Mouse (Mus musculus) myocyte (in vitro differentiated cells): ENCODE measurements at regions not wholly inside any gene's neighbourhood (a gene's known extent, or its start where the extent isn't known, plus 50 kb on each side); places are given as distances from the start of the nearest gene placed in this dataset.

Experiments used
- CEBPB ChIP-seq: IDR thresholded peaks from 2 replicates; pipeline ENCODE4 v1.6.1; 2011; ENCODE audit warnings: mild to moderate bottlenecking, moderate library complexity; ENCODE audit not compliant: poor library complexity, insufficient read depth, severe bottlenecking
- E2F4 ChIP-seq: IDR thresholded peaks from one replicate; pipeline ENCODE4 v1.6.1; 2011; ENCODE audit warnings: mild to moderate bottlenecking, control low read depth, moderate library complexity; ENCODE audit not compliant: insufficient read depth
- POLR2A ChIP-seq: IDR thresholded peaks from one replicate; pipeline ENCODE4 v1.6.1; 2011; ENCODE audit warnings: low read depth, mild to moderate bottlenecking, control low read depth, moderate library complexity; ENCODE audit not compliant: insufficient read length
- POLR2AphosphoS2 ChIP-seq: IDR thresholded peaks from one replicate; pipeline ENCODE4 v1.6.1; 2011; ENCODE audit warnings: low read depth, control low read depth; ENCODE audit not compliant: insufficient read length

- no peak for TF ChIP-seq POLR2A
- no peak for TF ChIP-seq CEBPB
- TF ChIP-seq E2F4, result no peak
- no peak for TF ChIP-seq POLR2AphosphoS2
These were observed 56.5 kb downstream of the Phlda1 start for GRCm38 (mm10) chr10:111562628-111563027.
